Mouse (Mus musculus): ENCODE measurements around the gene Snrpa. TPM values are rescaled to one million over a fixed set of nuclear protein-coding genes. Genes with fewer than 3 reads are reported as not detected.

Snrpa gene
- polyA plus RNA-seq, 1 experiment from 2014 or later: 396 TPM

- WGBS: 85% methylated on average over 6 of the region's 6 CpGs
- Histone ChIP-seq H3K9ac (ENCODE audit: low read length) (no peak overlapping the region), H3K4me3 (ENCODE audit: low read depth, low read length) (no peak overlapping the region), H3K4me2 (ENCODE audit: low read depth, severe bottlenecking) (no peak overlapping the region), H3K9me3 (ENCODE audit: control insufficient read depth, low read length) (no peaks in the 10 kb centered on the region; the same call in 1 of the 2 replicates), H3K36me3 (ENCODE audit: control insufficient read depth, insufficient read depth, low read length) (no peaks in the 10 kb centered on the region), H3K4me1 (ENCODE audit: control insufficient read depth, insufficient read depth, low read length) (peaks cover 11% of the 10 kb centered on the region), H3K27me3 (ENCODE audit: control insufficient read depth, insufficient read depth, low read length) (no peaks in the 10 kb centered on the region), H3K27ac (replicated peaks; ENCODE audit: low read depth, low read length) (no peak overlapping the region)
- no peak for DNase-seq (ENCODE audit: low spot score)
- ATAC-seq (ENCODE audit: insufficient number of reproducible peaks, low FRiP score, low TSS enrichment, low read depth): no peak
These were observed 25.9 kb upstream of the Snrpa start for GRCm38 (mm10) chr7:27221939-27222338.

GRCm38 (mm10) chr7:27219937-27220336 is 23.9 kb upstream of the Snrpa start:
- no peak overlapping the region for H3K4me2 ChIP-seq (ENCODE audit: low read depth, severe bottlenecking)
- H3K4me3 ChIP-seq (ENCODE audit: low read depth, low read length): no peak overlapping the region
- no peaks in the 10 kb centered on the region for H3K27me3 ChIP-seq (ENCODE audit: control insufficient read depth, insufficient read depth, low read length)
- H3K4me1 ChIP-seq (ENCODE audit: control insufficient read depth, insufficient read depth, low read length): no peaks in the 10 kb centered on the region
- H3K9ac ChIP-seq (ENCODE audit: low read length): no peak overlapping the region
- DNase-seq (ENCODE audit: low spot score): no peak
- H3K36me3 ChIP-seq (ENCODE audit: control insufficient read depth, insufficient read depth, low read length): no peaks in the 10 kb centered on the region
- H3K27ac ChIP-seq (replicated peaks; ENCODE audit: low read depth, low read length): no peak overlapping the region
- no peaks in the 10 kb centered on the region; the same call in 1 of the 2 replicates for H3K9me3 ChIP-seq (ENCODE audit: control insufficient read depth, low read length)
- 77% methylated on average over 11 of the region's 11 CpGs for WGBS
- ATAC-seq (ENCODE audit: insufficient number of reproducible peaks, low FRiP score, low TSS enrichment, low read depth): no peak

- ATAC-seq (ENCODE audit: insufficient number of reproducible peaks, low FRiP score, low TSS enrichment, low read depth) (no peak), DNase-seq (ENCODE audit: low spot score) (no peak)
- Histone ChIP-seq H3K4me3 (ENCODE audit: low read depth, low read length) (no peak overlapping the region), H3K36me3 (ENCODE audit: control insufficient read depth, insufficient read depth, low read length) (no peaks in the 10 kb centered on the region), H3K27ac (replicated peaks; ENCODE audit: low read depth, low read length) (no peak overlapping the region), H3K9me3 (ENCODE audit: control insufficient read depth, low read length) (no peaks in the 10 kb centered on the region; the same call in 1 of the 2 replicates), H3K9ac (ENCODE audit: low read length) (no peak overlapping the region), H3K27me3 (ENCODE audit: control insufficient read depth, insufficient read depth, low read length) (no peaks in the 10 kb centered on the region), H3K4me2 (ENCODE audit: low read depth, severe bottlenecking) (no peak overlapping the region), H3K4me1 (ENCODE audit: control insufficient read depth, insufficient read depth, low read length) (no peaks in the 10 kb centered on the region)
- 76% methylated on average over 7 of the region's 7 CpGs for WGBS
These were observed 22.5 kb upstream of the Snrpa start for GRCm38 (mm10) chr7:27218586-27218985.

GRCm38 (mm10) chr7:27212626-27213025 is 16.6 kb upstream of the Snrpa start:
- H3K4me1 ChIP-seq (ENCODE audit: control insufficient read depth, insufficient read depth, low read length): no peaks in the 10 kb centered on the region
- H3K4me2 ChIP-seq (ENCODE audit: low read depth, severe bottlenecking): no peak overlapping the region
- H3K27ac ChIP-seq (replicated peaks; ENCODE audit: low read depth, low read length): no peak overlapping the region
- H3K9me3 ChIP-seq (ENCODE audit: control insufficient read depth, low read length): no peaks in the 10 kb centered on the region; the same call in 1 of the 2 replicates
- H3K27me3 ChIP-seq (ENCODE audit: control insufficient read depth, insufficient read depth, low read length): no peaks in the 10 kb centered on the region
- DNase-seq (ENCODE audit: low spot score) (no peak), ATAC-seq (ENCODE audit: insufficient number of reproducible peaks, low FRiP score, low TSS enrichment, low read depth) (no peak)
- H3K9ac ChIP-seq (ENCODE audit: low read length): no peak overlapping the region
- 88% methylated on average over 2 of the region's 2 CpGs for WGBS
- H3K36me3 ChIP-seq (ENCODE audit: control insufficient read depth, insufficient read depth, low read length): peaks cover 12% of the 10 kb centered on the region
- no peak overlapping the region for H3K4me3 ChIP-seq (ENCODE audit: low read depth, low read length)

- no peak overlapping the region for H3K4me2 ChIP-seq (ENCODE audit: low read depth, severe bottlenecking)
- H3K9me3 ChIP-seq (ENCODE audit: control insufficient read depth, low read length): no peaks in the 10 kb centered on the region
- H3K36me3 ChIP-seq (ENCODE audit: control insufficient read depth, insufficient read depth, low read length): peaks cover 7% of the 10 kb centered on the region
- H3K4me1 ChIP-seq (ENCODE audit: control insufficient read depth, insufficient read depth, low read length): no peaks in the 10 kb centered on the region
- H3K4me3 ChIP-seq (ENCODE audit: low read depth, low read length): no peak overlapping the region
- no peak overlapping the region for H3K27ac ChIP-seq (replicated peaks; ENCODE audit: low read depth, low read length)
- no peaks in the 10 kb centered on the region for H3K27me3 ChIP-seq (ENCODE audit: control insufficient read depth, insufficient read depth, low read length)
- DNase-seq (ENCODE audit: low spot score) (no peak), ATAC-seq (ENCODE audit: insufficient number of reproducible peaks, low FRiP score, low TSS enrichment, low read depth) (no peak)
- WGBS: 95% methylated on average over 8 of the region's 8 CpGs
- H3K9ac ChIP-seq (ENCODE audit: low read length): no peak overlapping the region
These were observed 7.8 kb upstream of the Snrpa start for GRCm38 (mm10) chr7:27203730-27204449.

GRCm38 (mm10) chr7:27198779-27199178 is 2.7 kb upstream of the Snrpa start:
- 93% methylated on average over 8 of the region's 8 CpGs for WGBS
- H3K27ac ChIP-seq (replicated peaks; ENCODE audit: low read depth, low read length): no peak overlapping the region
- peaks cover 9% of the 10 kb centered on the region for H3K36me3 ChIP-seq (ENCODE audit: control insufficient read depth, insufficient read depth, low read length)
- H3K27me3 ChIP-seq (ENCODE audit: control insufficient read depth, insufficient read depth, low read length): no peaks in the 10 kb centered on the region
- no peak overlapping the region for H3K9ac ChIP-seq (ENCODE audit: low read length)
- H3K9me3 ChIP-seq (ENCODE audit: control insufficient read depth, low read length): no peaks in the 10 kb centered on the region
- no peak for ATAC-seq (ENCODE audit: insufficient number of reproducible peaks, low FRiP score, low TSS enrichment, low read depth)
- DNase-seq (ENCODE audit: low spot score): no peak
- no peak overlapping the region for H3K4me2 ChIP-seq (ENCODE audit: low read depth, severe bottlenecking)
- H3K4me1 ChIP-seq (ENCODE audit: control insufficient read depth, insufficient read depth, low read length): peaks cover 13% of the 10 kb centered on the region
- no peak overlapping the region for H3K4me3 ChIP-seq (ENCODE audit: low read depth, low read length)

- peaks cover 8% of the 10 kb centered on the region for H3K36me3 ChIP-seq (ENCODE audit: control insufficient read depth, insufficient read depth, low read length)
- DNase-seq (ENCODE audit: low spot score): no peak
- no peaks in the 10 kb centered on the region for H3K9me3 ChIP-seq (ENCODE audit: control insufficient read depth, low read length)
- no peaks in the 10 kb centered on the region for H3K27me3 ChIP-seq (ENCODE audit: control insufficient read depth, insufficient read depth, low read length)
- peaks cover 15% of the 10 kb centered on the region for H3K4me1 ChIP-seq (ENCODE audit: control insufficient read depth, insufficient read depth, low read length)
- H3K27ac ChIP-seq (replicated peaks; ENCODE audit: low read depth, low read length): no peak overlapping the region
- no peak overlapping the region for H3K4me2 ChIP-seq (ENCODE audit: low read depth, severe bottlenecking)
- no peak overlapping the region for H3K4me3 ChIP-seq (ENCODE audit: low read depth, low read length)
- ATAC-seq (ENCODE audit: insufficient number of reproducible peaks, low FRiP score, low TSS enrichment, low read depth): no peak
- no peak overlapping the region for H3K9ac ChIP-seq (ENCODE audit: low read length)
These were observed 2.3 kb upstream of the Snrpa start for GRCm38 (mm10) chr7:27198355-27198754.

GRCm38 (mm10) chr7:27197634-27198033 is 1.6 kb upstream of the Snrpa start:
- H3K4me2 ChIP-seq (ENCODE audit: low read depth, severe bottlenecking): no peak overlapping the region
- WGBS: 91% methylated on average over 8 of the region's 8 CpGs

GRCm38 (mm10) chr7:27197136-27197535 is 1.1 kb upstream of the Snrpa start:
- Histone ChIP-seq H3K27me3 (ENCODE audit: control insufficient read depth, insufficient read depth, low read length) (no peaks in the 10 kb centered on the region), H3K9ac (ENCODE audit: low read length) (no peak overlapping the region), H3K4me1 (ENCODE audit: control insufficient read depth, insufficient read depth, low read length) (peaks cover 15% of the 10 kb centered on the region), H3K36me3 (ENCODE audit: control insufficient read depth, insufficient read depth, low read length) (peaks cover 14% of the 10 kb centered on the region), H3K4me3 (ENCODE audit: low read depth, low read length) (no peak overlapping the region), H3K9me3 (ENCODE audit: control insufficient read depth, low read length) (no peaks in the 10 kb centered on the region), H3K4me2 (ENCODE audit: low read depth, severe bottlenecking) (no peak overlapping the region), H3K27ac (replicated peaks; ENCODE audit: low read depth, low read length) (no peak overlapping the region)
- WGBS: 92% methylated on average over 3 of the region's 3 CpGs
- ATAC-seq (ENCODE audit: insufficient number of reproducible peaks, low FRiP score, low TSS enrichment, low read depth) (no peak), DNase-seq (ENCODE audit: low spot score) (no peak)

More at GRCm38 (mm10) chr7:27197634-27198033, 1.6 kb upstream of the Snrpa start:
- peaks cover 10% of the 10 kb centered on the region; the same call in 1 of the 2 replicates for H3K36me3 ChIP-seq (ENCODE audit: control insufficient read depth, insufficient read depth, low read length)
- H3K4me3 ChIP-seq (ENCODE audit: low read depth, low read length): no peak overlapping the region
- ATAC-seq (ENCODE audit: insufficient number of reproducible peaks, low FRiP score, low TSS enrichment, low read depth) (no peak), DNase-seq (ENCODE audit: low spot score) (no peak)
- no peaks in the 10 kb centered on the region for H3K9me3 ChIP-seq (ENCODE audit: control insufficient read depth, low read length)
- no peaks in the 10 kb centered on the region for H3K27me3 ChIP-seq (ENCODE audit: control insufficient read depth, insufficient read depth, low read length)
- H3K27ac ChIP-seq (replicated peaks; ENCODE audit: low read depth, low read length): no peak overlapping the region
- no peak overlapping the region for H3K9ac ChIP-seq (ENCODE audit: low read length)
- H3K4me1 ChIP-seq (ENCODE audit: control insufficient read depth, insufficient read depth, low read length): peaks cover 15% of the 10 kb centered on the region

Measured in limb, embryonic 11.5 days (tissue).